Mouse (Mus musculus) embryo, embryonic 11.5 days (tissue): Measurements from ENCODE around the gene Trove2.
"Not testable (repeated sequence)": the region's sequence is repeated elsewhere in the genome, so short reads cannot be mapped to it uniquely, and the experiment has no call there.

ENCODE experiments used
- DNase-seq: peaks from one replicate; pipeline ENCODE4 v3.0.0-alpha.2; 2012; ENCODE audit warnings: low read depth, low spot score

The Trove2 gene

GRCm38 (mm10) chr1:143739361-143740350 lies 37.2 kb downstream of the Trove2 start:
- DNase-seq = peak; percentile 68

GRCm38 (mm10) chr1:143738811-143739210 lies 38.1 kb downstream of the Trove2 start:
- no peak for DNase-seq

- no peak for DNase-seq
These were observed 42.9 kb downstream of the Trove2 start for GRCm38 (mm10) chr1:143733914-143734410.

DNA sequence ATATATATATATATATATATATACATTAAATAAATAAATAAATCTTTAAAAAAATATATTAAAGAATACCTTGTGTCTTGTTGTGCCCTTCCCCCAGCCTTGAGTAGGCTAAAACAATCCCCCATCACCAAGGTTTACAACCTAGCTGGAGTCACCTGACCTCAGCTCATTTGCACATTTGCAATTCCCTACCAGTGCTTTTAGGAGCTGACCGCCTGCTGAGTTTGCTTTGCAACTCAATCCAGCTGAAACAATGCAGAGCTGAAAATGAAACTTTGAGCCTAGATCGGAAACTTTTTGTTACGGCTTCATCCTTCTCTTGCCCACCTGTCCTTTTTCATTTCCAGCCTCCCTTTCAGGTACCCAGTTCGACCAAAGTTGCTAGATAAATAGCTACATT lies 45.2 kb downstream of the Trove2 start:
- no peak for DNase-seq

DNA sequence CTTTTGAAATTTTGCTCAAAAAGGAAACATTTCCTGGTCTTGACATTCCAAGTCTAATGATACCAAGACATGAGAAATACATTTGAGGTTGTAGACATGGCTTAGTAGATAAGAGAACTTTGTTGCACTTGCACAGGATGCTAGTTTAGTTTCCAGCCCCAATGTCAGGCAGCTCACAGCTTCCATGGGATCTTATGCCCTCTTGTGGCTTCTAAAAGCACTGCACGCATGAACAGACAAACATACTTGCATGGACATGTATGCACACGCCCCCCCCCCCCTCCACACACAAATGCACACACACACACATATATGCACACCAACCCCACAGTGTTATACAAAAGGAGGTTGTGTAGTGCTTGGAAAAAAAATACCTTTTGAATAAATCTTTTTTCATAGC lies 46.0 kb downstream of the Trove2 start:
- DNase-seq = no peak

DNA sequence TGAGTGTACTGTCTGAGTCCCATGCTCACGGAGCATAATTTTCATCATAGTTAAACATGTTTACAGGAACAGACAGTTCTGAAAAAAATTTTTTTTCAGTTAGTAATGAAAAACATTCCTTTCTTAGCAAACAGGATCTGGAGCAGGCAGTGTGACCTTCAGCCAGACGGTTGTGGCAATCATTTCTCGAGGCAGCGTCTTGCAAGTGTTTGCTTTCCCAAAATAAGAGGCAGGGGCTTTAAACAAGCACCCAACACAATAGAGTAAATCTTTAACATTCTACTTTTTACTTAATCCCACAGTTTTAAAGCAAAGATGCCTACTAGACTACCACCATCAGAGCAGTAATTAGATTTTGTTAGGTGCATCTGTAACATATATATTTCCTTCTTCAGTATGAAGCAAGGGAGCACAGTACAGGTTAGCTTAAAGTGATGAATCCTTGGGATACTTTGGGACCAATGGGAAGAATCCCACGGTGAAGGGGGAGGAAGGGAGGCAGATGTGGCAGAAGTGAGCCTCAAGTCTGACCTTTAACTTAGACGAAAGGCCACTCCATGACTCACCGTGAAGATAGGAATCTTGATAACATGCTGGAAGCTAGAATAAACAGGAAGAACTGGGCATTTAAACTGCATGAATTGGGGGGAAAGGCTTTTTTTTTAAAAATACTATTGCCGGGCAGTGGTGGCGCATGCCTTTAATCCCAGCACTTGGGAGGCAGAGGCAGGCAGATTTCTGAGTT lies 49.0 kb downstream of the Trove2 start:
- no peak for DNase-seq

DNA sequence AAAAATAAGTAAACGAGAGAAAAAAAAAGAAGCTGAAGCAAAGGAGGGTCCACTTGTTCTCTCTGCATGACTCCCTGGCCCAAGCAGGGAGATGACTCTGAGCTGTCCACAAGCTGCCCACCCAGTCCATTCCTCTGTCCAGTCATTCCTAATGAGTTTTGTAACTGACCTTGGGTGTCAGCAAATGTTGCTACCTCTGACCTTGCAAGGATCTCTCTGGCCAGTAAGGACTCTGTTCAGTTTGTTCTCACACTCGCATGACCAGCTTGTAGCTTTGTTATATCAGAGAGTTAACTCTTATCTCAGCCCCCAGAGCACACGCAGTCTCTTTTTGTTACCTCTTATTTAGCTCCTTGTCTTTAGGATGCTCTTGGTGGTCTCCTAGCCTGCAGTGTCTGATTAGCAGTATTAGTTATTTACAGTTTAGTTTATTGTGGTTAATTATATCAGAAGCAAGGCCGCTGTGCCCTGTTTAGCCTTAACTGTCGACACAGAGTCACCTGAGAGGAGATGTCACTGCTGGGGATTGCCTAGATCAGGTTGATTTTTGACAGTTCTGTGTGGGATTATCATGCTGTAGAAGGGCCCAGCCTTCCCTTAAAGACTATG lies 52.3 kb downstream of the Trove2 start:
- no peak for DNase-seq

DNA sequence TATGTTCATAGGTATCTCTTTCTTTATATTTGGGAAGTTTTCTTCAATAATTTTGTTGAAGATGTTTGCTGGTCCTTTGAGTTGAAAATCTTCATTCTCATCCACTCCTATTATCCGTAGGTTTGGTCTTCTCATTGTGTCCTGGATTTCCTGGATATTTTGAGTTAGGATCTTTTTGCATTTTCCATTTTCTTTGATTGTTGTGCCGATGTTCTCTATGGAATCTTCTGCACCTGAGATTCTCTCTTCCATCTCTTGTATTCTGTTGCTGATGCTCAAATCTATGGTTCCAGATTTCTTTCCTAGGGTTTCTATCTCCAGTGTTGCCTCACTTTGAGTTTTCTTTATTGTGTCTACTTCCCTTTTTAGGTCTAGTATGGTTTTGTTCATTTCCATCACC lies 60.8 kb downstream of the Trove2 start, which contains the start of gene Glrx2:
Glrx2 (plus strand) TSS at position 301 of the 400 bp plus-strand sequence.
- DNase-seq = not testable (repeated sequence)

DNA sequence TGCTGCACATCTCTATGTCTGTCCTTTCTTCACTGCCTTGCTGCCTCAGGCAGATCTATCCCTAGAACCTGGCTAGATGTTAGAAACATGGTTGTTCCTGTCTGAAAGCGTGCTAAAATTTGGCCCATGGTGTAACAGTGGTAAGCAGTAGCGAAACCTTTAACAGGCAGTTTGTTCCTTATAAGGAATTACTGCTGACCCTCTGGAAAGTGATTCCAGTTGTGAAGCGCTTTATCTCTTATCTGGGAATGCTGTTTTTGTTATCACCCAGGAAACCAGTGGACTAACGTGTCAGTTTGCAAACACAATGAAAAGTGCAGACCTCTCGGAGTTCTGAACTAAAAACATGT lies 66.3 kb downstream of the Trove2 start:
- no peak for DNase-seq

GRCm38 (mm10) chr1:143709966-143710626 lies 66.8 kb downstream of the Trove2 start:
- DNase-seq = no peak

GRCm38 (mm10) chr1:143708361-143708760 lies 68.5 kb downstream of the Trove2 start:
- DNase-seq = no peak

GRCm38 (mm10) chr1:143707006-143707405 lies 69.9 kb downstream of the Trove2 start:
- DNase-seq = no peak

GRCm38 (mm10) chr1:143702741-143703262 lies 74.1 kb downstream of the Trove2 start, which contains the start of gene Cdc73:
Cdc73 (minus strand) TSS chr1:143702893.
- peak; percentile 82 for DNase-seq

- DNase-seq = peak; percentile 17
These were observed 74.6 kb downstream of the Trove2 start for GRCm38 (mm10) chr1:143702141-143702740.

DNA sequence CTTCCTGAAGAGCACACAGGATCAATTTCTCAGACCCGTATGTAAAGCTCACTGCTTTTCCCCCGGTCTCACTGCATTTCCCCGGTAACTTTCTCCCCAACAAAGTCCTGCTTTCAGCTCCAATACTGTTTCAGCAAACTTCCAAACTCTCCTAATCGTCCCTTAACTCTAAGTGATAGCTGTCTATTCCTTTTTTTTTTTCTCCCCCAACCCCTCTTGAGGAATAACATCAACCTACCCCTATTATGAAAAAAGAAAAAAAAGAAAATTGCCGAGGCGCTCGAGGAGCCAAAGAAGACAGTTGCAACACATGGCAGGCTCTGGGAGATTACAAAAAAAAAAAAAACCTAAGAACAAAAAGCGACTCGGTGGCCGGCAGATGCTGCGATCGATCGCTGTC lies 75.1 kb downstream of the Trove2 start:
- no peak for DNase-seq
